Mouse (Mus musculus): ENCODE measurements at regions not wholly inside any gene's neighbourhood (a gene's known extent, or its start where the extent isn't known, plus 50 kb on each side); places are given as distances from the start of the nearest gene placed in this dataset.

DNA sequence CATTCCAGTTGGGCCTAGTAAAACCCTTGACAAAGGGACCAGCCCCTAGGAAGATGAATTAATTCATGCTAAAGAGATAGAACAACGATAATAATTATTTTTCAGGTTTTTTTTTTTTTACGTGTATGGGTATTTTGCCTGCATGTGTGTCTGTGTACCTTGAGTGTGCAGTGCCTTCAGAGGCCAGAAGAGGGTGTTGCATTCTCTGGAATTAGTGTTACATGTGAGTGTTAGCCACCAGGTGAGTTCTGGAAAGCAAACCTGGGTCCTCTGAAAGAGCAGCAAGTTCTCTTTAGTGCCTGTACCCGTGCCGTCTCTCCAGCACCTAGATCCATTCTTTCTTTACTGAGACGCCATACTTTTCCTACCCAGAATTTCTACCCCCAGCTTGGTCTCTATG is 92.8 kb upstream of the Sox13 start:
- H3K4me1 ChIP-seq (replicated peaks), result no peaks in the 10 kb centered on the region
- no peak overlapping the region for H3K4me2 ChIP-seq
- H3K9ac ChIP-seq, result no peak overlapping the region
- H3K4me3 ChIP-seq (replicated peaks), result no peak overlapping the region
- H3K36me3 ChIP-seq, result no peaks in the 10 kb centered on the region
- DNase-seq, result no peak
- no peak for ATAC-seq (ENCODE audit: low read depth)
- 80% methylated on average over 5 of the region's 5 CpGs for WGBS (ENCODE audit: insufficient replicate concordance)
- H3K27me3 ChIP-seq, result no peaks in the 10 kb centered on the region
- H3K9me3 ChIP-seq (replicated peaks), result no peaks in the 10 kb centered on the region
- H3K27ac ChIP-seq, result no peak overlapping the region

DNA sequence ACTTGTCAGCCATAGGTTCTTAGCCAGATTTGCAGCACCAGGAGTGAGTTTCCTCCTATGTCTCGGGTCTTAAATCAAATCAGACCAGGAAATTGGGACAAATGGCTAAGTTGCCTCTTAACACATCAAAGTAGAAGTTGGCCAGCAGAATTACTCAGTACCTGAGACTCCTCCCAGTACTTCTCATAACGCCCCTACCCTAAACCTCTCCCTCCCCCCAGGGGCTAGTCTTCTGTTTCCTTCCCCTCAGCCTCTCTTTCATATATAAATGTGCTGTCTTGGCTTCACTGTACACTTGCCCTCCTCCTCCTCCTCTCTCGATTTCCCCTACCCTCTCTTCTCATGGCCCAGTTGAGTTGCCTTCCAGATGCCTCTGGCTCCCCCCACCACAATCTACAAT is 79.9 kb upstream of the Sox13 start:
- H3K9me3 ChIP-seq (replicated peaks), result no peaks in the 10 kb centered on the region
- WGBS (ENCODE audit: insufficient replicate concordance), result 26% methylated on average over 3 of the region's 3 CpGs

DNA sequence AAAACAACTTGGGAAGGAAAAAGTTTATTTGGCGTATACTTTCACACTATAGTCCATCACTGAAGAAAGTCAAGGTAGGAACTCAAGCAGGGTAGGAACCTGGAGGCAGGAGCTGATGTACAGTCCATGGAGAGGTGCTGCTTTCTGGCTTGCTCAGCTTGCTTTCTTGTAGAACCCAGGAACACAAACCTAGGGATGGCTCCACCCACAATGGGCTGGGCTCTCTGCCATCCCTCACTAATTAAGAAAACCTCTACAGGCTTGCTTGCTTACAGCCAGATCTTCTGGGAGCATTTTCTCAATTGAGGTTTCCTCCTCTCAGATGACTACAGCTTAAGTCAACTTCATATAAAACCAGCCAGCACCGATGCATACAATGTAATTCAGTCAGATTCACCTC is 79.2 kb upstream of the Sox13 start:
- Histone ChIP-seq H3K4me3 (replicated peaks) (no peak overlapping the region), H3K4me1 (replicated peaks) (no peaks in the 10 kb centered on the region)

More for the DNA sequence above, 79.9 kb upstream of the Sox13 start:
- no peak overlapping the region for H3K4me2 ChIP-seq
- no peak overlapping the region for H3K27ac ChIP-seq
- H3K36me3 ChIP-seq, result no peaks in the 10 kb centered on the region
- no peaks in the 10 kb centered on the region for H3K27me3 ChIP-seq
- DNase-seq (no peak), ATAC-seq (ENCODE audit: low read depth) (no peak)
- H3K9ac ChIP-seq, result no peak overlapping the region
- H3K4me3 ChIP-seq (replicated peaks), result no peak overlapping the region
- H3K4me1 ChIP-seq (replicated peaks), result no peaks in the 10 kb centered on the region

DNA sequence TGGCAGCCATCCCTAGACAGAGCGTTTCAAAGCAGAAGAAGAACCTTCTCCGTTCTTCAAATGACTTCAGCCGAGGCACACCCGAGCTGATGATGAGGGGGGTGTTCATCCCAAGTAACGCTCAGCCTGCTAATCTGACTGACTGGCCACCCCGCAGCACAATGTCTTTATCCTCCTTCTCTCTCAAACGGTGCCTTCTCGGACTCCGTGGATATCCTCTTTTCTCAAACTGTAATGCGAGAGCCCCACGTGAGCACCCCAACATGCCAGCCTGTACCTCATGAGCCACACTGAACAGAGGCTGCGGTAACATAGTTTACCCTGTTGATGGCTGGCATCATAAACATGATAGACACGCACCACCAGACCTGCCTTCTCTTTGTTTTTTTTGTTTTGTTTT is 76.8 kb upstream of the Sox13 start:
- DNase-seq (no peak), ATAC-seq (ENCODE audit: low read depth) (no peak)
- Histone ChIP-seq H3K27me3 (no peaks in the 10 kb centered on the region), H3K4me1 (replicated peaks) (no peaks in the 10 kb centered on the region), H3K9me3 (replicated peaks) (no peaks in the 10 kb centered on the region), H3K4me2 (no peak overlapping the region), H3K36me3 (no peaks in the 10 kb centered on the region), H3K9ac (no peak overlapping the region), H3K4me3 (replicated peaks) (no peak overlapping the region), H3K27ac (no peak overlapping the region)
- 75% methylated on average over 13 of the region's 13 CpGs for whole genome bisulfite sequencing (ENCODE audit: insufficient replicate concordance)

More for the DNA sequence above, 79.2 kb upstream of the Sox13 start:
- DNase-seq (no peak), ATAC-seq (ENCODE audit: low read depth) (no peak)
- no peak overlapping the region for H3K9ac ChIP-seq
- WGBS (ENCODE audit: insufficient replicate concordance), result 73% methylated on average over 2 of the region's 2 CpGs
- no peaks in the 10 kb centered on the region for H3K9me3 ChIP-seq (replicated peaks)
- H3K4me2 ChIP-seq, result no peak overlapping the region
- no peaks in the 10 kb centered on the region for H3K36me3 ChIP-seq
- no peaks in the 10 kb centered on the region for H3K27me3 ChIP-seq
- H3K27ac ChIP-seq, result no peak overlapping the region

DNA sequence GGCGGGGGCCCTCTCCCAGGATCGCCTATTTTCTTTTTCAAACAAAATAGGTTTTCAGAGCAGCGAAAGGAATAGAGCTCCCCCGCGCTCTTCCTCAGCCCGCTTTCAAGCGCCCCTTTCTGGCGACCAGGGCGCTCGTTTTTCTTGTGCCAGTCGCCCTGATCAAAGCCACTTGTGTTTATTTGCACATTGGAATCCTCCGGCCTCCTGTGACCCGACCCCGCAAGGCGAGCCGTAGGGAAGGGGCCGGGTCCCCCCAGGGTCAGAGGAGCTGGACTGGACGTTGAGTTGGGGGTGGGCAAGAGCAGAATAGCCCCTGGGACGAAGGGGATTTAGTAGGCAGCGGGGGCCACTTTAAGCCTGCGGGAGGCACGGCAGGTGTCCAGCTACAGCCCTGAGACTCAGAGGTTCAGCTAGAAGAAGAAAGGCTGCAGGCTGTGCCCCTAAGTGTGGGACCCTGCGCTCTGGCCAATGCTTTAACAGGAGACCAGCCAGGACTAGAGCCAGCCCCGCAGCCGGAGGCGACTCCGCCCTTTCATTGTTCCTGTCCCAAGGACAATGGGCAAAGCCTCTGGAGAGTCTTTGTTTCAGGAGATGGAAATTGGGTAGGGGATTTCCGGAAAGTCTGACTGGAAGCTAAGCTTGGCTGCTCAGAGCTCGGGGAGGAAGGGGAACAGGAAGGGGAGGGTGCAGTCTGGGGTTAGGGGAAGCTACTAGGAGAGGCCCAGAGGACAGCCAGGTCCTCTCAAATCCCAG is 69.0 kb upstream of the Sox13 start:
- WGBS (ENCODE audit: insufficient replicate concordance), result 5% methylated on average over 29 of the region's 29 CpGs
- Histone ChIP-seq H3K27me3 (peaks cover 3% of the 10 kb centered on the region), H3K9ac (peak overlapping the region; percentile 52), H3K4me1 (replicated peaks) (peaks cover 9% of the 10 kb centered on the region), H3K36me3 (no peaks in the 10 kb centered on the region), H3K9me3 (replicated peaks) (no peaks in the 10 kb centered on the region), H3K4me2 (peak overlapping the region; percentile 66), H3K27ac (no peak overlapping the region), H3K4me3 (replicated peaks) (peak overlapping the region; percentile 40)
- no peak for DNase-seq
- no peak for ATAC-seq (ENCODE audit: low read depth)

DNA sequence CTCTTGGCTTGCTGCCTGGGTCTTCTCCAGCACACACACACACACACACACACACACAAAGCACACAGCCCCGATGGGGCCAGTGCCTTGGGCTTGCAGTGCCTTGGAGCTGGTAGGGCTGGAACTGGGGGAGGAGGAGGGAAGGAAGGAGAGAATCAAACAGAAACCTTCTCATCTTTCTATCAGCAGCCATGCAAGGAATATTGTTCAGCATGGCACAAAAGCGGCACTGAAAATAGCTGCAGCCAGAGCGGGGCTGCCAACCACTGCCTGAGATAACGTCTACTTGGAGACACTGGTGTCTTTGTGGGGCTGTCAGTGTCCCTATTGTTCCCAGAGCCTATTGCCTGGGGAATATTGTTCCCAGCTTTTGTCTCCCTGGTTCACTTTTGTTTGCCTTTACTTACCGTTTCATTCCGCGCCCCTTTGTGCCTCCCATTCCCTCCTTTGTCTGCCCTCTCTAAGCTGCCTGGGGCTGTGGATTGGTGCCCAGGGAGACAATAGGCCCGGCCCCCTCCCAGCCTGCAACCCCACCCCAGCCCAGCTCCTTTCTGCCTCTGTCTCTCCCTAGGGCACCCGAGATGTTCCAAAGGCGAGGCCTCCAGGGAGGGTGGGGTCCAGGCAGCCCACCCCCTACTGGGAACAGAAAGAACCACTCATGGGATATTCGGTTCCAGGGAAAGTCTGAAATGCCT is 68.3 kb upstream of the Sox13 start:
- H3K4me2 ChIP-seq, result peak overlapping the region; percentile 66
- 10% methylated on average over 11 of the region's 11 CpGs for WGBS (ENCODE audit: insufficient replicate concordance)
- ATAC-seq (ENCODE audit: low read depth), result no peak
- peaks cover 3% of the 10 kb centered on the region for H3K27me3 ChIP-seq
- no peak for DNase-seq
- no peaks in the 10 kb centered on the region for H3K36me3 ChIP-seq
- H3K4me1 ChIP-seq (replicated peaks), result peaks cover 9% of the 10 kb centered on the region
- no peaks in the 10 kb centered on the region for H3K9me3 ChIP-seq (replicated peaks)
- peak overlapping the region; percentile 52; the same call in 1 of the 2 replicates for H3K9ac ChIP-seq
- peak overlapping the region; percentile 40 for H3K4me3 ChIP-seq (replicated peaks)
- H3K27ac ChIP-seq, result no peak overlapping the region

DNA sequence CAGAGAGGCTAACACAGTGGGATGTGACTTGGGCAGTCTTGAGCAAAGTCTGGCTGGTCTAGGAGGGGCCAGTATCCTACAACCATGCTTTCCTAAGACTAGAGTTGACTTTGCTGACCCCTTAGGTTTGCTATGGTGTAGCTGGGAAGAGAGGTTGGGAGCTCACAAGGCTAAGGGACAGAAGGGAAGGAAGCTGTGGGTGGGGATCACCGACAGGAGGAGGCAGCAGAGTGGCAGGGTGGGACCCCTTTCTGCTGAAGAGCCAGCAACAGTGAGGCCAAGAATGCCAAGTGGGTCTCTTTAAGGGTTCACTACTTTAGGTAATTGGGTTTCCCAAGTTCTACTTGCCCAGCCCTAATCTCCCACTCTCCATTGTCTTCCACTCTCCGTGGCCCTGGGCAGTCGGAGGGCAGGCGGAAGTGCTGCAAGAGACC is 67.7 kb upstream of the Sox13 start:
- Histone ChIP-seq H3K4me1 (replicated peaks) (peaks cover 9% of the 10 kb centered on the region), H3K27ac (no peak overlapping the region), H3K9ac (no peak overlapping the region), H3K36me3 (no peaks in the 10 kb centered on the region), H3K27me3 (peaks cover 3% of the 10 kb centered on the region), H3K4me3 (replicated peaks) (no peak overlapping the region), H3K4me2 (peak overlapping the region; percentile 66; the same call in 1 of the 2 replicates), H3K9me3 (replicated peaks) (no peaks in the 10 kb centered on the region)
- WGBS (ENCODE audit: insufficient replicate concordance), result 25% methylated on average over 4 of the region's 4 CpGs
- DNase-seq (no peak), ATAC-seq (ENCODE audit: low read depth) (no peak)

DNA sequence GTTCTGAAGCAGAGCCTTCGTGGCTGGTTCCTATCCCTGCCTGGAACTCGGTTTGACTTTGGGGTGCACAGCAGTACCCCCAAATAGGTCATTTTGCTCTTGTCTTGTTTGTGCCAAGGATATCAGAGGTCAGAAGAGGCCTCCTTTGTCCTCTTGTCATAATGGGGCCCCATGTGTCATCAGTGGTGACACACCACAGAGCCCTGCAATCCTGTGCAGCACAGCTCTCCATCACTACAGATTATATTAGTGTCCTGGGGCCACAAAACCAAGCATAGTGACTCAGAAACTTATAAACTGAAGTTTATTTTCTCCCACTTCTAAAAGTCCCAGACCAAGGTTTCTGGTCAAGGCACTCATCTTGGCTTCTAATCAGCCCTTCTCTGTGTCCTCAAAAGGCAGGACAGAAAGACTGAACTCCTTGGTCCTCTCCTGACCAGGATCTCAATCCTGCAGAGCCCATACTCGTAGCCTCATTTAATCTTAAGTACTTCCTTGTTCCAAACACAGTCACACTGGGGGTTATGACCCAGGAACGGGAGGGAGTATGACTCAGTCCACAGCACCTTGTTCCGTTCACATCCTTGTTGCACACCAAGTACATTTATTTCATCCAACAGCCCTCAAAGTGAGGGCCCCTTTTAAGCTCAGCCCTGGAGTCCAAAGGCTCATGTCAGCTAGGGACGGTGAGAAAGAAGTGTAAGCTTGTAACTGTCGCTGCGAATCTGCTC is 63.2 kb upstream of the Sox13 start:
- Histone ChIP-seq H3K9ac (no peak overlapping the region), H3K4me3 (replicated peaks) (no peak overlapping the region), H3K4me1 (replicated peaks) (peaks cover 3% of the 10 kb centered on the region; the same call in 1 of the 2 replicates), H3K9me3 (replicated peaks) (no peaks in the 10 kb centered on the region), H3K4me2 (no peak overlapping the region), H3K27me3 (no peaks in the 10 kb centered on the region), H3K36me3 (no peaks in the 10 kb centered on the region), H3K27ac (no peak overlapping the region)
- DNase-seq (no peak), ATAC-seq (ENCODE audit: low read depth) (no peak)
- 49% methylated on average over 8 of the region's 8 CpGs for WGBS (ENCODE audit: insufficient replicate concordance)

DNA sequence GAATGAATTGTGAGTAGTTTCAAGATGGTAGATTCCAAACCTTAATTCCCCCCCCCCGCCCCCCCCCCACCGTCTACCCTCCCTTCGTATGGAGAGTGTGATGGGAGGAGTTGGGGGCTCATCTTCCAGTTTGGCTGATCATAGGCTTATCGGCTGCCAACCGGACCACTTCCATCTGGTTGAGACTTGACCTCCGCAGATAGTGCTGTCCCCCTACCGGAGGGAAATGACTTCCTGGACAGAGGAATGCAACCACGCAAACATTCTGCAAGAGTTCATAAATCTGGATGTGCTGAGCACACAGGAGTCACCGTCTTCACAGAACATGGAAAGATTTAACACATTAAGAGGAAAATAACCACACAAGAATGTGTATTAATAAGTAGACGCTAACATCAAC is 62.2 kb upstream of the Sox13 start:
- H3K4me3 ChIP-seq (replicated peaks), result no peak overlapping the region
- no peaks in the 10 kb centered on the region for H3K27me3 ChIP-seq
- ATAC-seq (ENCODE audit: low read depth) (no peak), DNase-seq (no peak)
- no peak overlapping the region for H3K9ac ChIP-seq
- 34% methylated on average over 10 of the region's 10 CpGs for WGBS (ENCODE audit: insufficient replicate concordance)
- no peaks in the 10 kb centered on the region for H3K36me3 ChIP-seq
- H3K4me2 ChIP-seq, result no peak overlapping the region
- H3K27ac ChIP-seq, result no peak overlapping the region
- H3K4me1 ChIP-seq (replicated peaks), result no peaks in the 10 kb centered on the region
- no peaks in the 10 kb centered on the region for H3K9me3 ChIP-seq (replicated peaks)

DNA sequence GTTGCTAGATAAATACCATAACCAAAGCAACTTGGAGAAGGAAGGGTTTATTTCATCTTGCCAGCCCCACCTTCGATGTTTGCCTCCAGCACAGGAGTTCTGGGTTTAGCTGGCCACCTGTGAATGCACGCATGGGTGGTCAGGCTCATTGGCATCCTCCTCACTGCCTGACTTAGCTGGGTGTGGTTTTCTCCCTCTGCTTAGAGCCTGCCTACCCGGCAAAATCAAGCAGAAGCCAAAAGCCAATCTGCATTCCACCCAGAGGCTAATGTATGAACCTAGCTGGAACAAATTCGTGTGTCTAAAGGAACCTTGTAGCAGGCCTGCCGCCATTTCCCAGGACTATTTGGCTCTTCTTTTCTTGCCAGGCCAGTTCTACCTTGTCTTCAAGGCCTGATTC is 58.7 kb upstream of the Sox13 start:
- Histone ChIP-seq H3K36me3 (no peaks in the 10 kb centered on the region), H3K9me3 (replicated peaks) (no peaks in the 10 kb centered on the region), H3K27ac (no peak overlapping the region), H3K27me3 (no peaks in the 10 kb centered on the region), H3K4me3 (replicated peaks) (no peak overlapping the region), H3K4me2 (no peak overlapping the region), H3K4me1 (replicated peaks) (no peaks in the 10 kb centered on the region), H3K9ac (no peak overlapping the region)
- WGBS (ENCODE audit: insufficient replicate concordance), result 47% methylated on average over 5 of the region's 5 CpGs
- DNase-seq, result no peak
- ATAC-seq (ENCODE audit: low read depth), result no peak

DNA sequence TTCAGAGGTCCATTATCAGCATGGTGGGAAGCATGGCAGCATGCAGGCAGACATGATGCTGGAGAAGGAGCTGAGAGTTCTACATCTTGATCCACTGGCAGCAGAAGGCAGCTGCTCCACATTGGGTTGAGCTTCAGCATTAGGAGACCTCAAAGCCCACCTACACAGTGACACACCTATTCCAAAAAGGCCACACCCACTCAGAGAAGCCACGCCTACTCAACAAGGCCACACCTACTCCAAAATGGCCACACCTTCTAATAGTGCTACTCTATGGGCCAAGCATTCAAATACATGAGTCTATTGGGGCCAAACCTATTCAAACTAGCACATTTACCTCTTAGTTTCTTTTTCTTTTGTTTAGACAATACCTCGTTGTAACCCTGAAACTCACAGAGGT is 50.4 kb upstream of the Sox13 start:
- Histone ChIP-seq H3K36me3 (no peaks in the 10 kb centered on the region), H3K27me3 (no peaks in the 10 kb centered on the region), H3K9ac (no peak overlapping the region), H3K4me1 (replicated peaks) (peaks cover 5% of the 10 kb centered on the region; the same call in 1 of the 2 replicates), H3K4me3 (replicated peaks) (no peak overlapping the region), H3K27ac (no peak overlapping the region), H3K4me2 (no peak overlapping the region), H3K9me3 (replicated peaks) (no peaks in the 10 kb centered on the region)
- DNase-seq, result no peak
- no peak for ATAC-seq (ENCODE audit: low read depth)
- 51% methylated on average over 2 of the region's 2 CpGs for WGBS (ENCODE audit: insufficient replicate concordance)

All from liver, embryonic 13.5 days (tissue).